ENCODE assay signal across 7 mouse cellular contexts in the genomic region with DNA sequence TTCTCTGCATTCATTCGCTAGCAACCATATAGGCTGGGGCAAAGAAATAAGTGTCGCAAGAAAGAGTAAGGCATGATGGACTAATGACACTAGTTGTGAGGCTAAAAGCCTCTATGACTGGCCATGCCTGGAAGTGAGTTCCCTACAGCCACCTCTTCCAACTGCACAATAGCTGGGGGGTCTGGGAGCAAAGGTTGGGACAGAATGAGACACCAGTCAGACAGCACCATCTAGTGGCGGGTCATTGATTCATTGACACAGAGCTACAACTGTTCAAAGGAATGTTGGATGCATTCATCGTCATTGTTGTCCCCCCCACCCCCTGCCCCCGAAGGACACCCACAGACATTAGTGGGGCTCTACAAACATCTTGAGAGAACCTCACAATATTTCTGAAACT. TPM values are rescaled to one million over a fixed set of nuclear protein-coding genes. Genes with fewer than 3 reads are reported as not detected.
DNase-seq lines count a peak whose midpoint lies in the region; ATAC-seq and TF ChIP-seq lines count a peak whose summit lies in the region.

No protein-coding gene starts in this region.

- H3K4me3 ChIP-seq in cortical plate, adult 2 months (ENCODE audit: insufficient read depth, low read length) = no peak overlapping the region
- H3K4me3 ChIP-seq in heart, embryonic 11.5 days (ENCODE audit: low read depth, low read length) = peak overlapping the region; percentile 25
- H3K4me3 ChIP-seq in limb, embryonic 14.5 days (replicated peaks; ENCODE audit: low read length) = no peak overlapping the region
- no peak overlapping the region for H3K4me3 ChIP-seq in neural tube, embryonic 13.5 days

- TF ChIP-seq POLR2A in cortical plate, adult 2 months (IDR thresholded peaks at IDR 0.05; ENCODE audit: extremely low read depth, insufficient read depth, low read length) = no peak
- TF ChIP-seq POLR2A in limb, embryonic 14.5 days (IDR thresholded peaks at IDR 0.05; ENCODE audit: borderline replicate concordance, extremely low read depth, insufficient read depth, insufficient read length) = no peak

- WGBS in heart, embryonic 11.5 days (ENCODE audit: insufficient replicate concordance) = 36% methylated on average over 5 of the region's 5 CpGs
- 35% methylated on average over 5 of the region's 5 CpGs for WGBS in limb, embryonic 14.5 days
- WGBS in neural tube, embryonic 13.5 days = 35% methylated on average over 5 of the region's 5 CpGs

- no peaks in the 10 kb centered on the region for H3K9me3 ChIP-seq in heart, embryonic 11.5 days (replicated peaks; ENCODE audit: control insufficient read depth, low read length)
- H3K9me3 ChIP-seq in limb, embryonic 14.5 days (ENCODE audit: control insufficient read depth, low read length) = no peaks in the 10 kb centered on the region
- H3K9me3 ChIP-seq in neural tube, embryonic 13.5 days = no peaks in the 10 kb centered on the region

- TF ChIP-seq CTCF in cortical plate, adult 2 months (IDR thresholded peaks at IDR 0.05; ENCODE audit: extremely low read depth, insufficient read depth, low read length) = peak; percentile 78

- no peak overlapping the region for H3K27ac ChIP-seq in cortical plate, adult 2 months (ENCODE audit: insufficient read depth, low read length)
- H3K27ac ChIP-seq in heart, embryonic 11.5 days (ENCODE audit: low read depth, low read length) = no peak overlapping the region
- H3K27ac ChIP-seq in limb, embryonic 14.5 days (replicated peaks; ENCODE audit: low read depth, low read length) = no peak overlapping the region
- no peak overlapping the region for H3K27ac ChIP-seq in neural tube, embryonic 13.5 days (replicated peaks)

- H3K36me3 ChIP-seq in heart, embryonic 11.5 days (ENCODE audit: control insufficient read depth, insufficient read depth, low read length) = no peaks in the 10 kb centered on the region
- no peaks in the 10 kb centered on the region for H3K36me3 ChIP-seq in limb, embryonic 14.5 days (ENCODE audit: control insufficient read depth, insufficient read depth, low read length)
- no peaks in the 10 kb centered on the region for H3K36me3 ChIP-seq in neural tube, embryonic 13.5 days

- DNase-seq in A20 (ENCODE audit: low read depth, low spot score) (peak; percentile 41), ES-CJ7 (ENCODE audit: low read depth, low spot score) (peak; percentile 67)
- DNase-seq in kidney, adult 8-10 months = peak; percentile 47 to 69
- peak; percentile 85 for DNase-seq in limb, embryonic 14.5 days (ENCODE audit: low spot score)

- peaks cover 7% of the 10 kb centered on the region; the same call in 1 of the 2 replicates for H3K27me3 ChIP-seq in heart, embryonic 11.5 days (ENCODE audit: control insufficient read depth, insufficient read depth, low read length)
- no peaks in the 10 kb centered on the region for H3K27me3 ChIP-seq in limb, embryonic 14.5 days (ENCODE audit: control insufficient read depth, insufficient read depth, low read length)
- no peaks in the 10 kb centered on the region for H3K27me3 ChIP-seq in neural tube, embryonic 13.5 days

- peak overlapping the region; percentile 52 for H3K4me2 ChIP-seq in heart, embryonic 11.5 days
- no peak overlapping the region; the same call in 1 of the 2 replicates for H3K4me2 ChIP-seq in limb, embryonic 14.5 days (replicated peaks; ENCODE audit: low read depth, low read length, severe bottlenecking)
- peak overlapping the region; percentile 25; the same call in 1 of the 2 replicates for H3K4me2 ChIP-seq in neural tube, embryonic 13.5 days

- no peak overlapping the region for H3K9ac ChIP-seq in heart, embryonic 11.5 days (ENCODE audit: low read depth, low read length)
- H3K9ac ChIP-seq in limb, embryonic 14.5 days (ENCODE audit: low read depth, low read length, severe bottlenecking) = no peak overlapping the region
- no peak overlapping the region for H3K9ac ChIP-seq in neural tube, embryonic 13.5 days

- ATAC-seq in heart, embryonic 11.5 days (replicated peaks; ENCODE audit: insufficient number of reproducible peaks, low FRiP score, low TSS enrichment) = no peak
- ATAC-seq in limb, embryonic 14.5 days (ENCODE audit: low FRiP score, low read depth) = peak; percentile 68; the same call in 1 of the 2 replicates
- ATAC-seq in neural tube, embryonic 13.5 days (ENCODE audit: low read depth) = peak; percentile 47; the same call in 1 of the 2 replicates

- peaks cover 4% of the 10 kb centered on the region for H3K4me1 ChIP-seq in cortical plate, adult 2 months (ENCODE audit: control insufficient read depth, insufficient read depth, low read length)
- H3K4me1 ChIP-seq in heart, embryonic 11.5 days (ENCODE audit: control insufficient read depth, insufficient read depth, low read length) = no peaks in the 10 kb centered on the region
- H3K4me1 ChIP-seq in limb, embryonic 14.5 days (ENCODE audit: control insufficient read depth, insufficient read depth, low read length) = no peaks in the 10 kb centered on the region
- H3K4me1 ChIP-seq in neural tube, embryonic 13.5 days (replicated peaks) = no peaks in the 10 kb centered on the region

RNA-seq across cellular contexts. Expression of a gene that starts 17.8 kb away (rescaled TPM):
- 0.09 TPM in 1 of 2 replicates, not detected in the other for polyA plus RNA-seq in cortical plate, adult 2 months (2012; rRNA removed)
- polyA plus RNA-seq in heart, embryonic 11.5 days (2014; fragmentation: Nextera tagmentation; extraction: Ambion mirVana) = not detected in 2 replicates
- not detected in 2 replicates for polyA plus RNA-seq in limb, embryonic 14.5 days (2012; rRNA removed)
- polyA plus RNA-seq in limb, embryonic 14.5 days (2014; fragmentation: Nextera tagmentation; extraction: Ambion mirVana) = 0.11 TPM in 1 of 2 replicates, not detected in the other
- polyA plus RNA-seq in neural tube, embryonic 13.5 days (2015; fragmentation: Nextera tagmentation; extraction: Ambion mirVana) = 0.27 and 0.29 TPM in 2 replicates

RNA-seq across cellular contexts. Expression of a gene that starts 42.7 kb away (rescaled TPM):
- 3.9 and 5.3 TPM in 2 replicates for polyA plus RNA-seq in cortical plate, adult 2 months (2012; rRNA removed)
- polyA plus RNA-seq in heart, embryonic 11.5 days (2014; fragmentation: Nextera tagmentation; extraction: Ambion mirVana) = not detected in 2 replicates
- polyA plus RNA-seq in limb, embryonic 14.5 days (2012; rRNA removed) = 0.11 and 0.13 TPM in 2 replicates
- 0.04 TPM in 1 of 2 replicates, not detected in the other for polyA plus RNA-seq in limb, embryonic 14.5 days (2014; fragmentation: Nextera tagmentation; extraction: Ambion mirVana)
- polyA plus RNA-seq in neural tube, embryonic 13.5 days (2015; fragmentation: Nextera tagmentation; extraction: Ambion mirVana) = not detected in 2 replicates

RNA-seq across cellular contexts. Expression of a gene that starts 53.4 kb away (rescaled TPM):
- polyA plus RNA-seq in cortical plate, adult 2 months (2012; rRNA removed) = 33.8 and 45.5 TPM in 2 replicates
- polyA plus RNA-seq in heart, embryonic 11.5 days (2014; fragmentation: Nextera tagmentation; extraction: Ambion mirVana) = 28.6 and 35.8 TPM in 2 replicates
- polyA plus RNA-seq in limb, embryonic 14.5 days (2012; rRNA removed) = 8.5 and 13.6 TPM in 2 replicates
- polyA plus RNA-seq in limb, embryonic 14.5 days (2014; fragmentation: Nextera tagmentation; extraction: Ambion mirVana) = 32.1 and 42.8 TPM in 2 replicates
- 17.1 and 24.2 TPM in 2 replicates for polyA plus RNA-seq in neural tube, embryonic 13.5 days (2015; fragmentation: Nextera tagmentation; extraction: Ambion mirVana)
